Mouse (Mus musculus) kidney, adult 8-10 months (tissue): Measurements from ENCODE around the gene Insl5.

Experiments used
- DNase-seq, 2 experiments: peaks; one replicate each; pipeline ENCODE4 v3.0.0; 2022

The Insl5 gene

DNA sequence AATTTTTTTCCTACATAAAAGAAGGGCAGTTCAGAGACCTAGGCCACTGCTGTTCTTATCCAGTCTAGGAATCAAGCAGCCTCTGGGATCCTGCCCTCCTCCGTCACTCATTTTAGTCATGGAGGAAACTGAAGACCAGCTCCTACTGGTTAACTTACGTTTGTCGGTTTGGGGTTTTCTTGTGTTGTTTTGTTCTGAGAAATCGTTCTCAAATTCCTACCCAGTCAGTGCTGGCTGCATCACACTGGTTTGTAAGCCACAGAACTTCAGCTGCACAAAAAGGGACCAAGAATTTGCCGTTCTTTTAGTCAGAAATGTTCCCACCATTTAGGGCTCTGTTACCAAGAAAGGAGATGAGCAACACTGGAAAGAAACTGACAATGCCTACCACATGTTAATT, 37.3 kb downstream of the Insl5 start:
- no peak for DNase-seq

- DNase-seq, result no peak
Measured at GRCm38 (mm10) chr4:102988526-102988925, 38.1 kb downstream of the Insl5 start.

DNA sequence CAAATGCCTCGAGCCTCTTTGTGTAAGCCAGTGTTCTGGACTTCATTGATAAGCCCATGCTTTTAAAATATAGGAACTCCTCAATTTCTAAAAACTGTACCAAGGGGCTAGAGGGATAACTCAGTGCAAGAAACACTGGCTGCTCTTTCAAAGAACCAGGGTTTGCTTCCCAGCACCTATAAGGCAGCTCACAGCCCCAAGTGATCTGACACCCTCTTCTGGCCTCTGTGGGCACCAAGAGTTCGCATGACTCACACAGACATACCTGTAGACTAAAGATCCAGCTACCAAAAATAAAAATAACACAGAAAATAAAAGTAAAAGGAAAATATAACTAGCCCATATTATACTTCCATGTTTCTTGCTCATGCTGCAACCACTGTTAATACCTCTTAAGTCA, 38.9 kb downstream of the Insl5 start:
- DNase-seq, result no peak

GRCm38 (mm10) chr4:102987325-102987724, 39.3 kb downstream of the Insl5 start:
- no peak for DNase-seq

- peak; percentile 32 to 34 for DNase-seq
Measured at GRCm38 (mm10) chr4:102986917-102987316, 39.7 kb downstream of the Insl5 start.

GRCm38 (mm10) chr4:102986173-102986572, 40.5 kb downstream of the Insl5 start:
- DNase-seq, result no peak

DNA sequence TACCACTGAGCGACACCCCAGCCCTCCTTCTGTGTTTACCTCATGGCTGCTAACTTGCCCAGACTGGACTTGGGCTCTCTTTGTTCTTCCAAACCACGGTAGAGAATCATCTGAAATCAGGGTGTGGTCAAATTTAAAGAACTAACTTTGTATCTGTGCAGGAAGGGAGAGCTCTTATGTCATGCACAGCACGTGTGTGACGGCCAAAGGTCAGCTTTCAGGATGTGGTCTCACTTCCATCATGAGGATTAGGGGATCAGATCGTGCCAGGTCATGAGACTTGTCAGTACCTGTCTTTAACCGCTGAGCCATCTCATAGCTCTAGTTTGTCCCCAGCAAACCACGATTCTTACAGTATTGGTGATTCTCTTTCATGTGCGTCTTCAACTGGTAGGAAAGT, 44.9 kb downstream of the Insl5 start:
- no peak for DNase-seq

GRCm38 (mm10) chr4:102979385-102979784, 47.3 kb downstream of the Insl5 start:
- DNase-seq, result no peak

DNA sequence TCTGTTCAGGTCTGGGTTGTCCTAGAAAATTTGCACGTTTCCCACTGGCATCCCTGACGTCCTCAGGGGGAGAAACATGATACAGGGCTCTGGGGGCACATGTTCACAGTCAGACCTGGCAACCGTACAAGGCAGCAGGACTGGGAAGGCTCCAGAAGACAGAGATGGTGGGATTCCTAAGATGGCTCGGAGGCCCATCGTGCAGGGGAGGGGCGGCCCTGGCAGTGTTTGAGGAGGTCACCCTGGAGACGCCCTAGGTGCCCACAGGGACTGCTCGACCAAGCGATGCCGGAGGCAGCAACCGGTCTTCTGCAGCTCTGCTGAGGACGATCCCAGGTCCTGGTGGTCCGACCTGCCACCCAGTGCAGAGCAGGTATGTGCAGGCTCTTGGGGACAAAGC, 48.2 kb downstream of the Insl5 start, which contains the start of gene Tctex1d1:
Gene Tctex1d1, plus strand, starts transcription at position 167 of the 400 bp plus-strand sequence.
- no peak for DNase-seq

GRCm38 (mm10) chr4:102977778-102978321, 48.8 kb downstream of the Insl5 start:
- DNase-seq, result no peak

GRCm38 (mm10) chr4:102976290-102977275, 50.1 kb downstream of the Insl5 start:
- DNase-seq, result no peak

GRCm38 (mm10) chr4:102974172-102974571, 52.5 kb downstream of the Insl5 start:
- no peak for DNase-seq

DNA sequence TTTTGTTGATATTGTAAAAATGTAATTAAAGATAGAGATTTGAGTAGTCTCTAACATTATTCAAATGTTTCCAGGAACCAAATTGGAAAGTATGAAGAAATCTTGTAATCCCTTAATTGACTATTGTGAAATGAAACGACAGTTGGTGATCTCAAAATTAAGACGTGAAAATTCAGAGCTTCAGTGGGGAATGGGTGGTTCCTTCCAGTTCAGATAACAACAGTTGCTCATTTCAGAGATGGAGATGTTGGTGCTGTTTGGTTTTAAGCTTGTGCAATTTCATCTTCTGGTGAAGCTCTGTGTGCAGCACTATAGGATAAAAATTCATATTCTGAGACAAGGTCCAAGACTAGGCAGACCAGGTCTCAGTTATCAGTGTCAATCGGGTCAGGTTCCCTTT, 54.6 kb downstream of the Insl5 start:
- DNase-seq, result no peak

GRCm38 (mm10) chr4:102971159-102971558, 55.5 kb downstream of the Insl5 start:
- DNase-seq, result no peak

- no peak for DNase-seq
Measured at GRCm38 (mm10) chr4:102969599-102969998, 57.0 kb downstream of the Insl5 start.
